Mouse (Mus musculus): Measurements from ENCODE around the gene Zfp488. TPM values are rescaled to one million over a fixed set of nuclear protein-coding genes. Genes with fewer than 3 reads are reported as not detected.

The Zfp488 gene
- polyA plus RNA-seq, 1 experiment from 2014 or later: 0.06 TPM

- H3K36me3 ChIP-seq (ENCODE audit: control insufficient read depth, insufficient read depth, low read length): no peaks in the 10 kb centered on the region
- no peak for ATAC-seq (ENCODE audit: insufficient read depth, low FRiP score)
- no peaks in the 10 kb centered on the region for H3K4me1 ChIP-seq (ENCODE audit: control insufficient read depth, insufficient read depth, low read length)
- no peak overlapping the region for H3K4me2 ChIP-seq (ENCODE audit: low read depth, low read length)
- H3K27ac ChIP-seq (ENCODE audit: low read length): no peak overlapping the region
- WGBS: 49% methylated on average over 3 of the region's 3 CpGs
- no peak overlapping the region for H3K9ac ChIP-seq (ENCODE audit: low read length)
- no peak overlapping the region for H3K4me3 ChIP-seq (replicated peaks; ENCODE audit: low read length)
- no peaks in the 10 kb centered on the region for H3K9me3 ChIP-seq (replicated peaks; ENCODE audit: control insufficient read depth, low read length)
- H3K27me3 ChIP-seq (ENCODE audit: control insufficient read depth, insufficient read depth, low read length): no peaks in the 10 kb centered on the region
These were observed 19.7 kb downstream of the Zfp488 start for GRCm38 (mm10) chr14:33958841-33959240.

GRCm38 (mm10) chr14:33958186-33958585, 20.4 kb downstream of the Zfp488 start:
- 84% methylated on average over 4 of the region's 4 CpGs for WGBS
- ATAC-seq (ENCODE audit: insufficient read depth, low FRiP score): no peak

GRCm38 (mm10) chr14:33956055-33956454, 22.5 kb downstream of the Zfp488 start:
- ATAC-seq (ENCODE audit: insufficient read depth, low FRiP score): no peak
- H3K4me1 ChIP-seq (ENCODE audit: control insufficient read depth, insufficient read depth, low read length): no peaks in the 10 kb centered on the region
- no peaks in the 10 kb centered on the region for H3K27me3 ChIP-seq (ENCODE audit: control insufficient read depth, insufficient read depth, low read length)
- H3K9ac ChIP-seq (ENCODE audit: low read length): no peak overlapping the region
- WGBS: 69% methylated on average over 13 of the region's 13 CpGs
- H3K4me2 ChIP-seq (ENCODE audit: low read depth, low read length): no peak overlapping the region
- no peaks in the 10 kb centered on the region for H3K9me3 ChIP-seq (replicated peaks; ENCODE audit: control insufficient read depth, low read length)
- H3K4me3 ChIP-seq (replicated peaks; ENCODE audit: low read length): no peak overlapping the region
- no peak overlapping the region for H3K27ac ChIP-seq (ENCODE audit: low read length)
- no peaks in the 10 kb centered on the region for H3K36me3 ChIP-seq (ENCODE audit: control insufficient read depth, insufficient read depth, low read length)

More at GRCm38 (mm10) chr14:33958186-33958585, 20.4 kb downstream of the Zfp488 start:
- H3K27me3 ChIP-seq (ENCODE audit: control insufficient read depth, insufficient read depth, low read length): no peaks in the 10 kb centered on the region
- H3K4me2 ChIP-seq (ENCODE audit: low read depth, low read length): no peak overlapping the region
- no peaks in the 10 kb centered on the region for H3K36me3 ChIP-seq (ENCODE audit: control insufficient read depth, insufficient read depth, low read length)
- no peak overlapping the region for H3K27ac ChIP-seq (ENCODE audit: low read length)
- H3K9me3 ChIP-seq (replicated peaks; ENCODE audit: control insufficient read depth, low read length): no peaks in the 10 kb centered on the region
- H3K9ac ChIP-seq (ENCODE audit: low read length): no peak overlapping the region
- no peak overlapping the region for H3K4me3 ChIP-seq (replicated peaks; ENCODE audit: low read length)
- no peaks in the 10 kb centered on the region for H3K4me1 ChIP-seq (ENCODE audit: control insufficient read depth, insufficient read depth, low read length)

GRCm38 (mm10) chr14:33953761-33954160, 24.8 kb downstream of the Zfp488 start, which contains the start of gene Rbp3:
Rbp3 (plus strand) TSS chr14:33954003.
- ATAC-seq (ENCODE audit: insufficient read depth, low FRiP score): no peak
- no peak within 1 kb of the TSS for H3K27ac ChIP-seq (ENCODE audit: low read length)
- H3K4me1 ChIP-seq (ENCODE audit: control insufficient read depth, insufficient read depth, low read length): no peaks in the 10 kb centered on the region
- no peaks in the 10 kb centered on the region for H3K9me3 ChIP-seq (replicated peaks; ENCODE audit: control insufficient read depth, low read length)
- H3K4me3 ChIP-seq (replicated peaks; ENCODE audit: low read length): no peak within 1 kb of the TSS
- H3K27me3 ChIP-seq (ENCODE audit: control insufficient read depth, insufficient read depth, low read length): no peaks in the 10 kb centered on the region
- H3K36me3 ChIP-seq (ENCODE audit: control insufficient read depth, insufficient read depth, low read length): no peaks in the 10 kb centered on the region
- WGBS: 79% methylated on average over 5 of the region's 5 CpGs
- H3K4me2 ChIP-seq (ENCODE audit: low read depth, low read length): no peak within 1 kb of the TSS
- H3K9ac ChIP-seq (ENCODE audit: low read length): no peak within 1 kb of the TSS

GRCm38 (mm10) chr14:33952233-33952981, 26.2 kb downstream of the Zfp488 start:
- Histone ChIP-seq H3K9ac (ENCODE audit: low read length) (no peak overlapping the region), H3K4me3 (replicated peaks; ENCODE audit: low read length) (no peak overlapping the region), H3K36me3 (ENCODE audit: control insufficient read depth, insufficient read depth, low read length) (no peaks in the 10 kb centered on the region), H3K4me1 (ENCODE audit: control insufficient read depth, insufficient read depth, low read length) (no peaks in the 10 kb centered on the region), H3K27ac (ENCODE audit: low read length) (no peak overlapping the region), H3K27me3 (ENCODE audit: control insufficient read depth, insufficient read depth, low read length) (no peaks in the 10 kb centered on the region), H3K4me2 (ENCODE audit: low read depth, low read length) (no peak overlapping the region), H3K9me3 (replicated peaks; ENCODE audit: control insufficient read depth, low read length) (no peaks in the 10 kb centered on the region)
- WGBS: 44% methylated on average over 6 of the region's 6 CpGs
- no peak for ATAC-seq (ENCODE audit: insufficient read depth, low FRiP score)

GRCm38 (mm10) chr14:33946125-33946524, 32.4 kb downstream of the Zfp488 start:
- Histone ChIP-seq H3K27ac (ENCODE audit: low read length) (no peak overlapping the region), H3K4me1 (ENCODE audit: control insufficient read depth, insufficient read depth, low read length) (no peaks in the 10 kb centered on the region), H3K4me3 (replicated peaks; ENCODE audit: low read length) (no peak overlapping the region), H3K36me3 (ENCODE audit: control insufficient read depth, insufficient read depth, low read length) (no peaks in the 10 kb centered on the region), H3K27me3 (ENCODE audit: control insufficient read depth, insufficient read depth, low read length) (no peaks in the 10 kb centered on the region; the same call in 1 of the 2 replicates), H3K9ac (ENCODE audit: low read length) (no peak overlapping the region), H3K4me2 (ENCODE audit: low read depth, low read length) (no peak overlapping the region), H3K9me3 (replicated peaks; ENCODE audit: control insufficient read depth, low read length) (no peaks in the 10 kb centered on the region)
- ATAC-seq (ENCODE audit: insufficient read depth, low FRiP score): no peak
- 68% methylated on average over 6 of the region's 6 CpGs for WGBS

GRCm38 (mm10) chr14:33942222-33942621, 36.3 kb downstream of the Zfp488 start:
- no peak overlapping the region for H3K4me2 ChIP-seq (ENCODE audit: low read depth, low read length)
- WGBS: 71% methylated on average over 5 of the region's 5 CpGs
- H3K27me3 ChIP-seq (ENCODE audit: control insufficient read depth, insufficient read depth, low read length): no peaks in the 10 kb centered on the region; the same call in 1 of the 2 replicates
- H3K27ac ChIP-seq (ENCODE audit: low read length): no peak overlapping the region
- H3K9me3 ChIP-seq (replicated peaks; ENCODE audit: control insufficient read depth, low read length): no peaks in the 10 kb centered on the region
- H3K9ac ChIP-seq (ENCODE audit: low read length): no peak overlapping the region
- H3K36me3 ChIP-seq (ENCODE audit: control insufficient read depth, insufficient read depth, low read length): no peaks in the 10 kb centered on the region
- no peaks in the 10 kb centered on the region for H3K4me1 ChIP-seq (ENCODE audit: control insufficient read depth, insufficient read depth, low read length)
- ATAC-seq (ENCODE audit: insufficient read depth, low FRiP score): no peak
- H3K4me3 ChIP-seq (replicated peaks; ENCODE audit: low read length): no peak overlapping the region

- Histone ChIP-seq H3K27ac (ENCODE audit: low read length) (no peak within 1 kb of the TSS), H3K4me1 (ENCODE audit: control insufficient read depth, insufficient read depth, low read length) (no peaks in the 10 kb centered on the region), H3K9me3 (replicated peaks; ENCODE audit: control insufficient read depth, low read length) (no peaks in the 10 kb centered on the region), H3K4me3 (replicated peaks; ENCODE audit: low read length) (no peak within 1 kb of the TSS), H3K36me3 (ENCODE audit: control insufficient read depth, insufficient read depth, low read length) (no peaks in the 10 kb centered on the region), H3K9ac (ENCODE audit: low read length) (no peak within 1 kb of the TSS), H3K27me3 (ENCODE audit: control insufficient read depth, insufficient read depth, low read length) (no peaks in the 10 kb centered on the region; the same call in 1 of the 2 replicates), H3K4me2 (ENCODE audit: low read depth, low read length) (no peak within 1 kb of the TSS)
- no peak for ATAC-seq (ENCODE audit: insufficient read depth, low FRiP score)
- 51% methylated on average over 8 of the region's 8 CpGs for WGBS
These were observed 37.8 kb downstream of the Zfp488 start, which contains the start of gene Gdf2 for GRCm38 (mm10) chr14:33940739-33941138. Gdf2 (plus strand) TSS chr14:33941039.

GRCm38 (mm10) chr14:33939117-33939516, 39.4 kb downstream of the Zfp488 start:
- Histone ChIP-seq H3K9me3 (replicated peaks; ENCODE audit: control insufficient read depth, low read length) (no peaks in the 10 kb centered on the region), H3K4me3 (replicated peaks; ENCODE audit: low read length) (no peak overlapping the region), H3K27me3 (ENCODE audit: control insufficient read depth, insufficient read depth, low read length) (no peaks in the 10 kb centered on the region), H3K27ac (ENCODE audit: low read length) (no peak overlapping the region), H3K4me1 (ENCODE audit: control insufficient read depth, insufficient read depth, low read length) (no peaks in the 10 kb centered on the region), H3K4me2 (ENCODE audit: low read depth, low read length) (peak overlapping the region; percentile 1; the same call in 1 of the 2 replicates), H3K9ac (ENCODE audit: low read length) (no peak overlapping the region; the same call in 1 of the 2 replicates), H3K36me3 (ENCODE audit: control insufficient read depth, insufficient read depth, low read length) (no peaks in the 10 kb centered on the region)
- 27% methylated on average over 9 of the region's 9 CpGs for WGBS
- 0 out of 2 replicates have a peak, but pooled peaks have one; percentile 21 for ATAC-seq (ENCODE audit: insufficient read depth, low FRiP score)

Data from stomach, embryonic 16.5 days (tissue).